Mouse (Mus musculus): ENCODE results near the gene Meis2.

DNA sequence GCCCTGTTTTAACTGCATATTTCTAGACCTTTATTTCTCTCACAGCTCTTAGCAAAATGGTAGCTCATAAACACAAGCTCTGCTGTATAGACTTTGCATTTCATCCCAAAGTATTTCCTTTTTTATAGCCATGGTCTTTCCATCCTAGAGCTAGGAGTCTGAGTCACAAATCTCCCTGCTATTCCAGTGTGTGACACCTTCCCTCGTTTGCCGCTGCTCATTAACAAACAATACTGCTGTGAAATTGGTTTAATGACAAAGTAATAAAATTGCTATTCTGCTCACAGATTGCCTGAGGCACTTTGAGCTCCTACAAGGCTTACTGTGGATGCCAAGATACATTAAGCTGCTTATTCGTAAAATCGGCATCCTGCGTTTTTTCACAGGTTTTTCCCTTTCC is 168.1 kb downstream of the Meis2 start:
- TF ChIP-seq MAZ (IDR thresholded peaks at IDR 0.05; ENCODE audit: low read depth, low read length) (no peak), TAL1 (IDR thresholded peaks at IDR 0.05; ENCODE audit: low read length) (no peak), USF1 (IDR thresholded peaks at IDR 0.05; ENCODE audit: low read depth, low read length) (no peak), POLR2A (IDR thresholded peaks at IDR 0.05; ENCODE audit: control insufficient read depth in 1 of 2, insufficient read depth in 1 of 2, low read depth in 1 of 2, low read length in 2 of 2, poor library complexity in 1 of 2) (no peak)

All from MEL (cell line).